Mouse (Mus musculus) mesoderm, embryonic 11.5 days (tissue): ENCODE data around the gene Srp68.
A peak's percentile ranks its signal among the peaks of the same experiment; 100 is the strongest.
"Not testable (repeated sequence)": the region's sequence is repeated elsewhere in the genome, so short reads cannot be mapped to it uniquely, and the experiment has no call there.

Experiments used
- DNase-seq: peaks from one replicate; pipeline ENCODE4 v3.0.0-alpha.2; 2012; ENCODE audit warnings: low read depth, low spot score

Srp68 gene

GRCm38 (mm10) chr11:116282912-116283521, 9.0 kb upstream of the Srp68 start:
- DNase-seq: no peak

- DNase-seq: peak; percentile 30
Measured at GRCm38 (mm10) chr11:116282089-116282488, 8.1 kb upstream of the Srp68 start.

GRCm38 (mm10) chr11:116281671-116282070, 7.7 kb upstream of the Srp68 start:
- no peak for DNase-seq

- DNase-seq: no peak
Measured at GRCm38 (mm10) chr11:116280751-116281663, 7.0 kb upstream of the Srp68 start, which contains the start of gene Galr2. Galr2 (plus strand) TSS chr11:116280939.

- DNase-seq: not testable (repeated sequence)
Measured at GRCm38 (mm10) chr11:116277184-116277583, 3.2 kb upstream of the Srp68 start.

- DNase-seq: no peak
Measured at GRCm38 (mm10) chr11:116273469-116274044, 460 bp downstream of the Srp68 start.

- no peak for DNase-seq
Measured at GRCm38 (mm10) chr11:116272589-116273468, 1.2 kb downstream of the Srp68 start.

GRCm38 (mm10) chr11:116269560-116269959, 4.5 kb downstream of the Srp68 start:
- DNase-seq: no peak

GRCm38 (mm10) chr11:116268313-116268712, 5.7 kb downstream of the Srp68 start:
- no peak for DNase-seq

GRCm38 (mm10) chr11:116267637-116268036, 6.4 kb downstream of the Srp68 start:
- DNase-seq: no peak

- no peak for DNase-seq
Measured at GRCm38 (mm10) chr11:116265850-116266249, 8.2 kb downstream of the Srp68 start.

- DNase-seq: no peak
Measured at GRCm38 (mm10) chr11:116265352-116265751, 8.7 kb downstream of the Srp68 start.

GRCm38 (mm10) chr11:116260259-116260658, 13.8 kb downstream of the Srp68 start:
- no peak for DNase-seq

- DNase-seq: no peak
Measured at GRCm38 (mm10) chr11:116259461-116259860, 14.6 kb downstream of the Srp68 start.

- DNase-seq: no peak
Measured at GRCm38 (mm10) chr11:116255982-116256675, 17.9 kb downstream of the Srp68 start.

GRCm38 (mm10) chr11:116255090-116255981, 18.7 kb downstream of the Srp68 start:
- no peak for DNase-seq

- no peak for DNase-seq
Measured at GRCm38 (mm10) chr11:116254627-116255026, 19.4 kb downstream of the Srp68 start.

GRCm38 (mm10) chr11:116253076-116253600, 20.9 kb downstream of the Srp68 start:
- no peak for DNase-seq

- DNase-seq: no peak
Measured at GRCm38 (mm10) chr11:116250898-116251297, 23.1 kb downstream of the Srp68 start.
